Mouse (Mus musculus): ENCODE measurements around the gene Rad52. TPM values are rescaled to one million over a fixed set of nuclear protein-coding genes. Genes with fewer than 3 reads are reported as not detected.

Gene Rad52
- total RNA-seq, 2 experiments from 2014 or later: 26.7 to 32.7 TPM

Other genes starting within 250 kb of the Rad52 start
- gene Erc1, start 54.5 kb upstream of the Rad52 start, total RNA-seq (2021): 100 to 1,000 TPM; 127 to 131 TPM
- gene Wnk1, start 136.0 kb downstream of the Rad52 start, total RNA-seq (2021): 100 to 1,000 TPM; 118 to 121 TPM
- under 1 TPM; 0.43 to 0.45 TPM for gene Ninj2, start 190.7 kb downstream of the Rad52 start, total RNA-seq (2021)